Mouse (Mus musculus) testis, adult 2 months (tissue): ENCODE results near the gene Gadd45gip1.
A peak's percentile ranks its signal among the peaks of the same experiment; 100 is the strongest.

Experiments used
- CTCF ChIP-seq: fragments of 200-500 bp; IDR thresholded peaks from 2 replicates; pipeline ENCODE4 v1.5.1; 2012; ENCODE audit warnings: low read depth, mild to moderate bottlenecking, inconsistent platforms, low read length, moderate library complexity; ENCODE audit not compliant: control insufficient read depth, insufficient read depth, insufficient replicate concordance
- POLR2A ChIP-seq: fragments of 200-500 bp; IDR thresholded peaks from 2 replicates; pipeline ENCODE4 v1.6.1; 2012; ENCODE audit warnings: low read depth, mild to moderate bottlenecking, inconsistent platforms, low read length, moderate library complexity; ENCODE audit not compliant: control insufficient read depth

- TF ChIP-seq POLR2A (no peak), CTCF (peak; percentile 76; the same call in 1 of the 2 replicates)
Observed at GRCm38 (mm10) chr8:84823653-84824052, 7.7 kb upstream of the Gadd45gip1 start.
